Mouse (Mus musculus) embryo, embryonic 9.5 days (tissue): ENCODE data around the gene Pax5.

Experiments used
- DNase-seq: peaks from one replicate; pipeline ENCODE4 v3.0.0-alpha.2; 2017; ENCODE audit errors: extremely low spot score

Pax5 gene

DNA sequence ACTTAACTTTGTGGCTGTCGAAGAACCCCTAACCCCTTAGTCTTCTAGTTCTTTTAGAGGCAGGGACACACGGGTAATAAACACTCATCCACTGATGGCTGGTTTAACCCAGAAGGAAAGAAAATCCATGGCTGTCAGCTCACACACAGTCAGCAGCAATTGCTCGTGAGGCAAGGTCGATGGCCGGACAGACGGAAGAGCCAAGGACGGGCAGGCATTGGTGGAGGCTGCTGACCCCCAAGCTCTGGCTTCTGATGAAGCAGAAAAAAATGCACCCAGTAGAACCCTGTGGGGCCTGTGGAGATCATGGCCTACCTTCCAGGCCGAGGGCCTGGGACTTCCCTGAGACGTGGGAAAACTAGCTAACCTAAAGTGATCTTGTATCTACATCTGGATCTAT is 227.4 kb downstream of the Pax5 start:
- no peak for DNase-seq

DNA sequence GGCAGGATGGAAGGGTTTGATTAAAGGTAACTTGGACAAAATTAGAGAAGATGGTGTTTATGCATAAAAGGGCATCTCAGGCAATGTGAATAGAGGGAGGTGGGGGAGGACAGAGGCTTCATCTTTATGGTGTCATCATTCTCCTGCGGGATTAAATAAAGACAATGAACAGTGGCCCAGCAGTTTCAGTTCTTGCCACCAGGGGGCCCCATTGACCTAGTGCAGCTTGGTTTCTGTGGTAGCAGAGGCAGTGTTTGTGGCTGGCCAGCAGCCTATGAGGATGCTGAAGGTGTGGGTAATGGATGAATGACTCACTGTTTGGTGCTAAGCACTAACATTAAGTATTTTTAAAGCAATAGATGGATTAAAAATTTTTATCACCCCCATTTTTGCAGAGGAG is 230.5 kb downstream of the Pax5 start:
- DNase-seq: no peak
